Mouse (Mus musculus) hindbrain, embryonic 15.5 days (tissue): ENCODE measurements around the gene Lca5l. TPM values are rescaled to one million over a fixed set of nuclear protein-coding genes. Genes with fewer than 3 reads are reported as not detected.

ENCODE experiments used
- polyA plus RNA-seq: library from polyadenylated mRNA; unstranded; fragments of >200 nt; fragmentation: Nextera tagmentation; extraction: Ambion mirVana; gene quantifications from 2 replicates; pipeline ENCODE4 v1.2.1, GENCODE M21; 2015

Lca5l gene
- polyA plus RNA-seq, 1 experiment from 2014 or later = 2.4 TPM

Other genes with a start within 250 kb of the Lca5l start
- gene Psmg1, start 201.3 kb downstream of the Lca5l start, polyA plus RNA-seq = 64.9 and 68.3 TPM in 2 replicates
- 230 and 236 TPM in 2 replicates for gene Brwd1, start 109.7 kb downstream of the Lca5l start, polyA plus RNA-seq
- gene Hmgn1, start 64.5 kb downstream of the Lca5l start, polyA plus RNA-seq = 284 and 324 TPM in 2 replicates
- 205 and 206 TPM in 2 replicates for gene Wrb, start 46.9 kb downstream of the Lca5l start, polyA plus RNA-seq
- gene Sh3bgr, start 8.2 kb upstream of the Lca5l start, polyA plus RNA-seq = 1.7 and 3.8 TPM in 2 replicates
- gene B3galt5, start 43.5 kb upstream of the Lca5l start, polyA plus RNA-seq = 4.9 and 6.3 TPM in 2 replicates